Mouse (Mus musculus) stomach, embryonic 15.5 days (tissue): ENCODE measurements around the gene Wwox. TPM values are rescaled to one million over a fixed set of nuclear protein-coding genes. Genes with fewer than 3 reads are reported as not detected.

Experiments used
- ATAC-seq: fragments of 200-750 bp; cut with Nextera tagmentation; 2 replicates; pipeline ENCODE4 v1.8.0; 2017; ENCODE audit warnings: low read depth, moderate number of reproducible peaks, moderate TSS enrichment; ENCODE audit not compliant: insufficient read depth, low FRiP score
- H3K27ac ChIP-seq: fragments of 300-500 bp; sonication (generic); 2 replicates; pipeline ENCODE4 v1.5.1; 2015; ENCODE audit warnings: mild to moderate bottlenecking, inconsistent platforms
- H3K27me3 ChIP-seq: fragments of 300-500 bp; sonication (generic); replicated peaks from 2 replicates; pipeline ENCODE4 v1.6.1; 2015; ENCODE audit warnings: inconsistent platforms
- H3K36me3 ChIP-seq: fragments of 300-500 bp; sonication (generic); 2 replicates; pipeline ENCODE4 v1.6.1; 2015; ENCODE audit warnings: inconsistent platforms
- H3K4me1 ChIP-seq: fragments of 300-500 bp; sonication (generic); 2 replicates; pipeline ENCODE4 v1.6.1; 2015; ENCODE audit warnings: inconsistent platforms
- H3K4me2 ChIP-seq: fragments of 300-500 bp; sonication (generic); 2 replicates; pipeline ENCODE4 v1.6.1; 2015; ENCODE audit warnings: mild to moderate bottlenecking, inconsistent platforms
- H3K4me3 ChIP-seq: fragments of 300-500 bp; sonication (generic); replicated peaks from 2 replicates; pipeline ENCODE4 v1.5.1; 2015; ENCODE audit warnings: inconsistent platforms
- H3K9ac ChIP-seq: fragments of 300-500 bp; sonication (generic); 2 replicates; pipeline ENCODE4 v1.6.1; 2015; ENCODE audit warnings: inconsistent platforms
- H3K9me3 ChIP-seq: fragments of 300-500 bp; sonication (generic); 2 replicates; pipeline ENCODE4 v1.6.1; 2016; ENCODE audit warnings: inconsistent platforms
- WGBS: fragments of 180-500 bp; shearing (Covaris S2); methylation state at CpG from one replicate; pipeline ENCODE4 v1.1.7; 2015; 5-methylcytosine and 5-hydroxymethylcytosine counted together
- polyA plus RNA-seq: library from polyadenylated mRNA; unstranded; fragments of >200 nt; fragmentation: Nextera tagmentation; extraction: Ambion mirVana; gene quantifications from 2 replicates; pipeline ENCODE4 v1.2.1, GENCODE M21; 2015

The Wwox gene
- polyA plus RNA-seq, 1 experiment from 2014 or later, result 12.2 TPM

GRCm38 (mm10) chr8:115159208-115159607, 719.8 kb downstream of the Wwox start:
- peak overlapping the region; percentile 46 for H3K27ac ChIP-seq
- H3K9ac ChIP-seq, result no peak overlapping the region
- no peak for ATAC-seq
- peak overlapping the region; percentile 37 for H3K4me3 ChIP-seq
- peaks cover 10% of the 10 kb centered on the region for H3K4me1 ChIP-seq
- H3K9me3 ChIP-seq, result no peaks in the 10 kb centered on the region
- peak overlapping the region; percentile 62 for H3K4me2 ChIP-seq
- WGBS, result 5% methylated on average over 18 of the region's 18 CpGs
- H3K36me3 ChIP-seq, result no peaks in the 10 kb centered on the region
- H3K27me3 ChIP-seq, result no peaks in the 10 kb centered on the region

GRCm38 (mm10) chr8:115159711-115160374, 720.4 kb downstream of the Wwox start:
- Histone ChIP-seq H3K4me3 (peak overlapping the region; percentile 37), H3K27ac (peak overlapping the region; percentile 46), H3K36me3 (no peaks in the 10 kb centered on the region), H3K27me3 (no peaks in the 10 kb centered on the region), H3K4me2 (peak overlapping the region; percentile 62), H3K9me3 (no peaks in the 10 kb centered on the region), H3K9ac (no peak overlapping the region), H3K4me1 (peaks cover 13% of the 10 kb centered on the region)
- WGBS, result 9% methylated on average over 22 of the region's 22 CpGs
- peak; percentile 35; the same call in 1 of the 2 replicates for ATAC-seq

- no peaks in the 10 kb centered on the region for H3K36me3 ChIP-seq
- H3K4me2 ChIP-seq, result peak overlapping the region; percentile 62
- H3K4me1 ChIP-seq, result peaks cover 13% of the 10 kb centered on the region
- peak overlapping the region; percentile 37; the same call in 1 of the 2 replicates for H3K4me3 ChIP-seq
- no peak for ATAC-seq
- H3K9ac ChIP-seq, result no peak overlapping the region
- WGBS, result 88% methylated on average over 5 of the region's 5 CpGs
- no peaks in the 10 kb centered on the region for H3K9me3 ChIP-seq
- H3K27me3 ChIP-seq, result no peaks in the 10 kb centered on the region
- no peak overlapping the region for H3K27ac ChIP-seq
Observed at GRCm38 (mm10) chr8:115160407-115160806, 721.0 kb downstream of the Wwox start.

DNA sequence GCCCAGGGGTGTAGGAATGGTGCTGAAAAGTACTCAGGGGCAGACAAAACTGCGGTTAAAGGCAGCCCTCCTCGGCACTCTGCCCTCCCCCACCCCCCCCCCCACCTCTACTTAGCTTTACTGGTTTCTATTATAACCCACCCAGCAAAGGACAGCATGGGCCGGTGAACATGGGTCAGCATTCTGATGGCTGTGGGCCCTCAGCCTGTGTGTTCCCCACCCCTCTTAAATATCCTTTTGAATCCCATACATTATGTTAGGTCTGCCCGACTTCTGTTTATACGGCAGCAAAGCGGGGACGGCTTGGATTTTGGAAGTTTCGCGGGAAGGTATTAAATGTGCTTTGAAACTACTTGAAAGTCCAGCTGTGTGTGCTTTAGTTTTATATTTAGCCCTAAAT, 722.1 kb downstream of the Wwox start:
- Histone ChIP-seq H3K27ac (no peak overlapping the region), H3K4me1 (peaks cover 13% of the 10 kb centered on the region), H3K36me3 (no peaks in the 10 kb centered on the region), H3K4me2 (no peak overlapping the region), H3K9ac (no peak overlapping the region), H3K27me3 (no peaks in the 10 kb centered on the region), H3K9me3 (no peaks in the 10 kb centered on the region), H3K4me3 (no peak overlapping the region)
- no peak for ATAC-seq
- 58% methylated on average over 9 of the region's 9 CpGs for WGBS

DNA sequence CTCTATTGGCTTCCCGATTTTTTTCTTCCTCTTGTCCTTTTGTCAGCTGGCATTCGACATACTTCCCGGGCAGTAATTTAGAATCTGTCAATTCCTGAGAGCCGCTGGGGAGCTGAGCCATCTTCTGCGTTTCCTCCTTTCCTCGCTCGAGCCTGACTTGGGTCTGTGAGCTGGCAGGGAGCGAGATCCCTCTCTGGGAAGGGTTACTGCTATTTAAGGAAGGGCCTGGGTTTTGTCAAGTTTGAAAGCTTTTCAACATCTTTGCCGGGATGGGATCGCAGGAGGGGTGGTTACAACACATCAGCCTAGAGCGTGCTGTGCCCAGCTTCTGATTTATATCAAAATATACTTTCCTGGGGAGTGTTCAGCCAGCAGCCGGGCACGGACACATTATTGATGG, 725.4 kb downstream of the Wwox start:
- Histone ChIP-seq H3K9ac (no peak overlapping the region), H3K9me3 (no peaks in the 10 kb centered on the region), H3K27ac (no peak overlapping the region), H3K4me3 (no peak overlapping the region), H3K4me2 (0 out of 2 replicates have a peak overlapping the region, but pooled peaks have one; percentile 16), H3K36me3 (no peaks in the 10 kb centered on the region), H3K27me3 (no peaks in the 10 kb centered on the region), H3K4me1 (peaks cover 7% of the 10 kb centered on the region)
- WGBS, result 13% methylated on average over 13 of the region's 13 CpGs
- 0 out of 2 replicates have a peak, but pooled peaks have one; percentile 31 for ATAC-seq

DNA sequence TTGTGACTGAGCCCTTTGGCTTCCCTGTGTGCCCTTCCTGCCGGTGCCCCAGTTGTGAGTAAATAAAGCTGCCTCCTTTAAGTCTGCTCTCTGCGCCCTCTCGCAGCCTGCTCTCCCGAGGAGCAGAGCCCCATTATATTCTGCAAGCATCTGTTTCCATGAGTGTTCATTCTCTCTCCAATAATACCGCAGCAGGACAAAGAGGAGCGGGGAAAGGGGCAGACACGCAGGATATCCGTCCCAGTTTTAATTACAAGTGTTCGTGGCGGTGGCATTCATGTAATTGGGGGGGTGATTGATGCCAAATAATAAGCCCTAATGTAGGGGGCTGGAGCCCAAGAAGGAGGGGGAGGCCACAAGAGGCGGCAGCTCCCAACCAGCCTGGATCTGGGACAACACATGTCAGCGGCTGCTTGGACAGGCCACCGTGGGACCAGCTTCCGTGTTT, 734.2 kb downstream of the Wwox start:
- Histone ChIP-seq H3K27me3 (no peaks in the 10 kb centered on the region), H3K36me3 (no peaks in the 10 kb centered on the region), H3K9me3 (no peaks in the 10 kb centered on the region), H3K27ac (no peak overlapping the region), H3K9ac (no peak overlapping the region), H3K4me2 (no peak overlapping the region), H3K4me3 (no peak overlapping the region), H3K4me1 (no peaks in the 10 kb centered on the region)
- WGBS, result 74% methylated on average over 14 of the region's 14 CpGs
- no peak for ATAC-seq

- no peak overlapping the region for H3K4me2 ChIP-seq
- no peak overlapping the region for H3K27ac ChIP-seq
- no peaks in the 10 kb centered on the region for H3K36me3 ChIP-seq
- WGBS, result 76% methylated on average over 6 of the region's 6 CpGs
- H3K4me1 ChIP-seq, result 0 out of 2 replicates have a peak, but pooled peaks cover 6% of the 10 kb centered on the region
- H3K4me3 ChIP-seq, result no peak overlapping the region
- H3K27me3 ChIP-seq, result no peaks in the 10 kb centered on the region
- ATAC-seq, result no peak
- no peak overlapping the region for H3K9ac ChIP-seq
- H3K9me3 ChIP-seq, result no peaks in the 10 kb centered on the region
Observed at GRCm38 (mm10) chr8:115185431-115185964, 746.0 kb downstream of the Wwox start.

DNA sequence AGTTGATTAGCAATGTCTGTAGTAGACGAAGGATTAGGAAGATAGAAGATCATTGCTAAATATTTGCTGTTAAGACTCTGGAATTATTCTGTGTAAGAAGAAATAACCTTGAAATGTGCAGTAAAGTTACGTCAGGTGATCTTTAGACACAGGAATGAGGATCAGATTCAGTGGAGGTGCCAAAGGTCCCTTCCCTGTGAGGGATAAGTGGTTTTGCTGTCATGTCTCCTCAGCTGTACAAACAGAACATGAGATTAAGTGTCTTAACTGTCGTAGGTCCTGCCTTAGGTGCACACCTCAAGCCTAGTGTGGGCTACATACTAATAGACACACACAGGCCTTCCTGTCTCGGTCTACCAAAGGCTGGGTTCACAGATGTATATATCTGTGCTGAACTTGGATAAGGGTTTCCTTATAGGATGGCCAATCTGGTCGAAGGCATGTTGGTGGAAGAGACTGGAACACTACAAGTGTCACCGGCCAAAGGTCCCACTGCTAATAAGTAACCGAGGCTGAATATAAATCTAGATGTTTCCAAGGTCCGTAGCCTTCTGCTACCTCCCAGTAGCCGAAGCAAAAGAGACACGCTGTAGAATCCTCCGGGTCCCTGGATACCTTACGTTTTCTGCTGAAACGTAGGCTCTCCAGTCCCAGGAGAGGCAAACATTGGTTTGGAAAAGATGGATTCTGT, 746.8 kb downstream of the Wwox start:
- 0 out of 2 replicates have a peak, but pooled peaks cover 6% of the 10 kb centered on the region for H3K4me1 ChIP-seq
- H3K27me3 ChIP-seq, result no peaks in the 10 kb centered on the region
- no peaks in the 10 kb centered on the region for H3K36me3 ChIP-seq
- no peak overlapping the region for H3K4me3 ChIP-seq
- WGBS, result 76% methylated on average over 13 of the region's 13 CpGs
- no peak overlapping the region for H3K9ac ChIP-seq
- no peak overlapping the region for H3K27ac ChIP-seq
- ATAC-seq, result no peak
- H3K9me3 ChIP-seq, result no peaks in the 10 kb centered on the region
- H3K4me2 ChIP-seq, result no peak overlapping the region

DNA sequence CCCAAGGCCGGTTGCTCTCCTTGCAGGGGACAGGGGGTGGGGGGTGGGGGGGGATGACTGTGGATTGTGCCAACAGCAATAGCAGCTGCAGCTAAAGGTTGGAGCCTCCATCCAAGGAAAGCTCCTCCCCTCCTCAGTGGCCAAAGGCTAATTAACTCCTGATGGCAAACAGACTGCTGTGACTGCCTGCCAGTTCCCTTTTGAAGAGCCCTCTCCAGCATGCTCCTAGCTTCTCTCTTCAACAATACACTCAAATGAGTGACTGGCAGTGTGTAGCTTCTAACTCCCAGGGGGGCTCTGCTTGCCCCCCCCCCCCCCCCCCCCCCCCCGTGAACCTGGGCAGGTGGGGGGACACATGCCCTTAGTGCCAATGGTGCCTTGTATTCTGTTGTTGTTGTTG, 747.4 kb downstream of the Wwox start:
- Histone ChIP-seq H3K9ac (no peak overlapping the region), H3K36me3 (no peaks in the 10 kb centered on the region), H3K4me3 (no peak overlapping the region), H3K27ac (no peak overlapping the region), H3K4me1 (0 out of 2 replicates have a peak, but pooled peaks cover 6% of the 10 kb centered on the region), H3K9me3 (no peaks in the 10 kb centered on the region), H3K27me3 (no peaks in the 10 kb centered on the region), H3K4me2 (no peak overlapping the region)
- no peak for ATAC-seq
- WGBS, result 13% methylated on average over 2 of the region's 2 CpGs

- H3K27me3 ChIP-seq, result no peaks in the 10 kb centered on the region
- 81% methylated on average over 4 of the region's 4 CpGs for WGBS
- no peak overlapping the region for H3K4me3 ChIP-seq
- H3K9ac ChIP-seq, result no peak overlapping the region
- no peaks in the 10 kb centered on the region for H3K9me3 ChIP-seq
- no peak overlapping the region for H3K4me2 ChIP-seq
- 0 out of 2 replicates have a peak, but pooled peaks cover 6% of the 10 kb centered on the region for H3K4me1 ChIP-seq
- H3K36me3 ChIP-seq, result no peaks in the 10 kb centered on the region
- ATAC-seq, result no peak
- no peak overlapping the region for H3K27ac ChIP-seq
Observed at GRCm38 (mm10) chr8:115188446-115188845, 749.0 kb downstream of the Wwox start.

DNA sequence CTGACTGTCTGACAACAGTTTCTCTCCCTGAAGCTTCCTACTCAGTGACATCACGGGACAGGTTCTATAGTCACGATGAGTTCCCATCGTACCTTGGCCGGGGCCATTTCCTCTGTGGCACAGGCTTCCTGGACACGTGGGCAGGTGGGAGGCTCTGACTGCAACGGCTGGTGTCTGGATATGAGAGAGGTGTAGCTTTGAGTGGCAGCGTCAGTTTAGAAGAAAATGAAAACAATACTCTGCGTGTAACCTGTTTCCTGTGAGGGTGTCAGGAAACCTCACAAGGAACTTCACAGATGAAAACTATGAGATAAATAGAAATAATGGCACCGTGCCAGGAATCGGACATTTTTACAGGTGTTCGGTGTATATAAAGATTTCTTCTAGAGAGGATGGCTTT, 750.4 kb downstream of the Wwox start:
- H3K4me3 ChIP-seq, result no peak overlapping the region
- H3K27ac ChIP-seq, result no peak overlapping the region
- no peaks in the 10 kb centered on the region for H3K36me3 ChIP-seq
- no peaks in the 10 kb centered on the region for H3K9me3 ChIP-seq
- no peak for ATAC-seq
- H3K4me1 ChIP-seq, result 0 out of 2 replicates have a peak, but pooled peaks cover 6% of the 10 kb centered on the region
- no peaks in the 10 kb centered on the region for H3K27me3 ChIP-seq
- H3K9ac ChIP-seq, result no peak overlapping the region
- WGBS, result 63% methylated on average over 11 of the region's 11 CpGs
- H3K4me2 ChIP-seq, result no peak overlapping the region

GRCm38 (mm10) chr8:115193767-115194166, 754.3 kb downstream of the Wwox start:
- Histone ChIP-seq H3K4me3 (no peak overlapping the region), H3K27ac (no peak overlapping the region), H3K9me3 (no peaks in the 10 kb centered on the region), H3K9ac (no peak overlapping the region), H3K27me3 (no peaks in the 10 kb centered on the region), H3K4me1 (no peaks in the 10 kb centered on the region), H3K36me3 (no peaks in the 10 kb centered on the region), H3K4me2 (no peak overlapping the region)
- WGBS, result 79% methylated on average over 2 of the region's 2 CpGs
- ATAC-seq, result peak; percentile 39; the same call in 1 of the 2 replicates
